Mouse (Mus musculus) liver, embryonic 11.5 days (tissue): ENCODE results near the gene Rps8. TPM values are rescaled to one million over a fixed set of nuclear protein-coding genes. Genes with fewer than 3 reads are reported as not detected.

ENCODE experiments used
- ATAC-seq: fragments of 200-750 bp; cut with Nextera tagmentation; replicated peaks from 2 replicates; pipeline ENCODE4 v1.8.0; 2017; ENCODE audit warnings: moderate number of reproducible peaks, mild to moderate bottlenecking, moderate TSS enrichment, moderate library complexity; ENCODE audit not compliant: low FRiP score
- DNase-seq: peaks from one replicate; pipeline ENCODE4 v3.0.0-alpha.2; 2017; ENCODE audit warnings: low spot score
- H3K27ac ChIP-seq: fragments of 300-500 bp; sonication (generic); 2 replicates; pipeline ENCODE4 v1.5.1; 2014; ENCODE audit warnings: mild to moderate bottlenecking, low read depth, low read length, control low read depth
- H3K27me3 ChIP-seq: fragments of 300-500 bp; sonication (generic); replicated peaks from 2 replicates; pipeline ENCODE4 v1.6.1; 2014; ENCODE audit warnings: low read length, mixed read lengths; ENCODE audit not compliant: control insufficient read depth, insufficient read depth
- H3K36me3 ChIP-seq: fragments of 300-500 bp; sonication (generic); 2 replicates; pipeline ENCODE4 v1.6.1; 2014; ENCODE audit warnings: mild to moderate bottlenecking, low read length, moderate library complexity, mixed read lengths; ENCODE audit not compliant: control insufficient read depth, insufficient read depth
- H3K4me1 ChIP-seq: fragments of 300-500 bp; sonication (generic); replicated peaks from 2 replicates; pipeline ENCODE4 v1.6.1; 2014; ENCODE audit warnings: low read length, mixed read lengths; ENCODE audit not compliant: control insufficient read depth, insufficient read depth
- H3K4me2 ChIP-seq: fragments of 300-500 bp; sonication (generic); 2 replicates; pipeline ENCODE4 v1.6.1; 2014; ENCODE audit warnings: mild to moderate bottlenecking, control low read depth, moderate library complexity
- H3K4me3 ChIP-seq: fragments of 300-500 bp; sonication (generic); 2 replicates; pipeline ENCODE4 v1.5.1; 2014; ENCODE audit warnings: low read depth, low read length, control low read depth
- H3K9ac ChIP-seq: fragments of 300-500 bp; sonication (generic); 2 replicates; pipeline ENCODE4 v1.6.1; 2014; ENCODE audit warnings: low read depth, low read length, control low read depth
- H3K9me3 ChIP-seq: fragments of 300-500 bp; sonication (generic); 2 replicates; pipeline ENCODE4 v1.6.1; 2016; ENCODE audit warnings: low read length, inconsistent platforms, mixed read lengths; ENCODE audit not compliant: control insufficient read depth
- WGBS: fragments of 180-500 bp; shearing (Covaris S2); extraction: QIAGEN DNeasy Blood & Tissue Kit; methylation state at CpG from one replicate; pipeline ENCODE4 v1.1.7; 2014; 5-methylcytosine and 5-hydroxymethylcytosine counted together
- polyA plus RNA-seq: library from polyadenylated mRNA; unstranded; fragments of >200 nt; fragmentation: Nextera tagmentation; extraction: Ambion mirVana; gene quantifications from 2 replicates; pipeline ENCODE4 v1.2.1, GENCODE M21; 2014

The Rps8 gene
- polyA plus RNA-seq, 1 experiment from 2014 or later, result 1,481 TPM

GRCm38 (mm10) chr4:117115592-117115991, 40.5 kb downstream of the Rps8 start:
- WGBS, result 85% methylated on average over 5 of the region's 5 CpGs
- no peaks in the 10 kb centered on the region for H3K27me3 ChIP-seq
- no peak for ATAC-seq

GRCm38 (mm10) chr4:117113237-117113636, 42.8 kb downstream of the Rps8 start:
- WGBS, result 81% methylated on average over 1 of the region's 1 CpGs

More at GRCm38 (mm10) chr4:117115592-117115991, 40.5 kb downstream of the Rps8 start:
- H3K4me1 ChIP-seq, result peaks cover 4% of the 10 kb centered on the region
- H3K36me3 ChIP-seq, result no peaks in the 10 kb centered on the region
- no peaks in the 10 kb centered on the region for H3K9me3 ChIP-seq
- no peak for DNase-seq
- H3K4me3 ChIP-seq, result no peak overlapping the region
- no peak overlapping the region for H3K4me2 ChIP-seq
- no peak overlapping the region for H3K9ac ChIP-seq
- H3K27ac ChIP-seq, result no peak overlapping the region

GRCm38 (mm10) chr4:117110985-117111384, 45.1 kb downstream of the Rps8 start:
- no peaks in the 10 kb centered on the region for H3K9me3 ChIP-seq
- no peak overlapping the region for H3K4me3 ChIP-seq
- WGBS, result 82% methylated on average over 11 of the region's 11 CpGs
- no peak overlapping the region for H3K27ac ChIP-seq
- no peaks in the 10 kb centered on the region; the same call in 1 of the 2 replicates for H3K36me3 ChIP-seq
- ATAC-seq, result no peak
- no peak overlapping the region for H3K4me2 ChIP-seq
- no peaks in the 10 kb centered on the region for H3K27me3 ChIP-seq
- no peak for DNase-seq
- no peak overlapping the region for H3K9ac ChIP-seq
- no peaks in the 10 kb centered on the region for H3K4me1 ChIP-seq

More at GRCm38 (mm10) chr4:117113237-117113636, 42.8 kb downstream of the Rps8 start:
- Histone ChIP-seq H3K4me2 (no peak overlapping the region), H3K27ac (no peak overlapping the region), H3K4me1 (no peaks in the 10 kb centered on the region), H3K27me3 (no peaks in the 10 kb centered on the region), H3K36me3 (no peaks in the 10 kb centered on the region; the same call in 1 of the 2 replicates), H3K9me3 (no peaks in the 10 kb centered on the region), H3K4me3 (no peak overlapping the region), H3K9ac (no peak overlapping the region)
- ATAC-seq (no peak), DNase-seq (no peak)

GRCm38 (mm10) chr4:117110249-117110648, 45.8 kb downstream of the Rps8 start:
- WGBS, result 88% methylated on average over 13 of the region's 13 CpGs
- ATAC-seq (no peak), DNase-seq (no peak)
- H3K4me2 ChIP-seq, result no peak overlapping the region
- no peak overlapping the region for H3K9ac ChIP-seq
- no peaks in the 10 kb centered on the region for H3K4me1 ChIP-seq
- no peaks in the 10 kb centered on the region; the same call in 1 of the 2 replicates for H3K36me3 ChIP-seq
- H3K4me3 ChIP-seq, result no peak overlapping the region
- H3K27ac ChIP-seq, result no peak overlapping the region
- H3K27me3 ChIP-seq, result no peaks in the 10 kb centered on the region
- no peaks in the 10 kb centered on the region for H3K9me3 ChIP-seq

GRCm38 (mm10) chr4:117109330-117109729, 46.7 kb downstream of the Rps8 start:
- 90% methylated on average over 25 of the region's 25 CpGs for WGBS
- no peak for ATAC-seq
- Histone ChIP-seq H3K9me3 (no peaks in the 10 kb centered on the region), H3K4me2 (no peak overlapping the region), H3K4me1 (no peaks in the 10 kb centered on the region), H3K36me3 (no peaks in the 10 kb centered on the region; the same call in 1 of the 2 replicates), H3K27me3 (no peaks in the 10 kb centered on the region), H3K4me3 (no peak overlapping the region), H3K9ac (no peak overlapping the region), H3K27ac (no peak overlapping the region)
- DNase-seq, result no peak

- Histone ChIP-seq H3K27me3 (no peaks in the 10 kb centered on the region), H3K9me3 (no peaks in the 10 kb centered on the region), H3K27ac (no peak overlapping the region), H3K4me2 (no peak overlapping the region), H3K4me1 (no peaks in the 10 kb centered on the region), H3K9ac (no peak overlapping the region), H3K4me3 (no peak overlapping the region), H3K36me3 (no peaks in the 10 kb centered on the region; the same call in 1 of the 2 replicates)
- ATAC-seq (no peak), DNase-seq (no peak)
- 90% methylated on average over 6 of the region's 6 CpGs for WGBS
These were observed 47.6 kb downstream of the Rps8 start for GRCm38 (mm10) chr4:117108524-117108849.

GRCm38 (mm10) chr4:117107813-117108523, 48.1 kb downstream of the Rps8 start:
- H3K9me3 ChIP-seq, result no peaks in the 10 kb centered on the region
- DNase-seq (no peak), ATAC-seq (no peak)
- no peaks in the 10 kb centered on the region for H3K4me1 ChIP-seq
- no peaks in the 10 kb centered on the region for H3K27me3 ChIP-seq
- no peaks in the 10 kb centered on the region; the same call in 1 of the 2 replicates for H3K36me3 ChIP-seq
- H3K4me2 ChIP-seq, result no peak overlapping the region
- WGBS, result 86% methylated on average over 18 of the region's 18 CpGs
- no peak overlapping the region for H3K4me3 ChIP-seq
- H3K9ac ChIP-seq, result no peak overlapping the region
- no peak overlapping the region for H3K27ac ChIP-seq

- no peaks in the 10 kb centered on the region for H3K27me3 ChIP-seq
- H3K36me3 ChIP-seq, result no peaks in the 10 kb centered on the region; the same call in 1 of the 2 replicates
- no peak overlapping the region for H3K4me2 ChIP-seq
- 79% methylated on average over 10 of the region's 10 CpGs for WGBS
- H3K9ac ChIP-seq, result no peak overlapping the region
- DNase-seq (no peak), ATAC-seq (no peak)
- H3K9me3 ChIP-seq, result no peaks in the 10 kb centered on the region
- 0 out of 2 replicates have a peak, but pooled peaks cover 3% of the 10 kb centered on the region for H3K4me1 ChIP-seq
- no peak overlapping the region for H3K27ac ChIP-seq
- no peak overlapping the region for H3K4me3 ChIP-seq
These were observed 50.9 kb downstream of the Rps8 start for GRCm38 (mm10) chr4:117105127-117105526.

- WGBS, result 79% methylated on average over 10 of the region's 10 CpGs
- Histone ChIP-seq H3K9ac (no peak overlapping the region), H3K9me3 (no peaks in the 10 kb centered on the region), H3K4me2 (no peak overlapping the region), H3K36me3 (no peaks in the 10 kb centered on the region), H3K4me1 (0 out of 2 replicates have a peak, but pooled peaks cover 3% of the 10 kb centered on the region), H3K27me3 (no peaks in the 10 kb centered on the region), H3K27ac (no peak overlapping the region), H3K4me3 (no peak overlapping the region)
- ATAC-seq (no peak), DNase-seq (no peak)
These were observed 51.4 kb downstream of the Rps8 start for GRCm38 (mm10) chr4:117104672-117105071.
